Mouse (Mus musculus): Measurements from ENCODE around the gene Rhox4e.
"Not testable (repeated sequence)": the region's sequence is repeated elsewhere in the genome, so short reads cannot be mapped to it uniquely, and the experiment has no call there.

DNA sequence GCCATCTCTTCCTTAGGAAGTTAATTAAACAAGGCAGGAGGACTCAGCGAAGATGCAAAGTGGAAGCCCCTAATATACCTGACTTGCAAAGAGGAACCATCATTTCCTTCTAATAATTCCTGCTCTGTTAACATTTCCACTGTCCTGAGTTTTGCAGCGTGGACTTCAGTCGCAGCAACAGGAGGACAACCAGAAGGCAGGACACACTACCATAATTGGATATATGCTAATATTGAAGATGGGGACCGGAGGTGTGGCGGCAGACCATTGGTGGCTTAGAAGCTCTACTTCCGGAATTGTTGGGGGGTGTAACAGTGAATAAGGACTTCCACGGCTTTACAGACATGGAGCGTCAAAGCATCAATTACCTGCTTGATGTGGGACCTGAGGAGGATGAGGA lies 13.9 kb downstream of the Rhox4e start, which contains the start of gene Rhox2f:
- not testable (repeated sequence) for TF ChIP-seq CTCF (IDR thresholded peaks at IDR 0.05; ENCODE audit: control insufficient read depth, insufficient read depth, insufficient read length); USF1 (IDR thresholded peaks at IDR 0.05; ENCODE audit: low read depth); MYOG (IDR thresholded peaks at IDR 0.05; ENCODE audit: control insufficient read depth, extremely low read depth, insufficient read length); MYOD1 (IDR thresholded peaks at IDR 0.05; ENCODE audit: control insufficient read depth, insufficient read length, low read depth); MAX (IDR thresholded peaks at IDR 0.05)

Measured in C2C12 (cell line).